In genomic region chr11:87384551-87384950, GRCm38 (mm10) we compare ENCODE assay signal across 16 mouse cellular contexts. TPM values are rescaled to one million over a fixed set of nuclear protein-coding genes. Genes with fewer than 3 reads are reported as not detected.
"Had no signal": no experiment of that assay in that cellular context is flagged by ENCODE, and none has a peak within 500 bp of the region (broad histone marks: within the 10 kb centered on the region; RNA-seq: fewer than 3 reads in every experiment).

No protein-coding gene starts in this region.

- DNase-seq: lung, adult 18-20 months; lung, embryonic 14.5 days; lung, postnatal 10 days; lung, postnatal 4 days; midbrain, embryonic 14.5 days; retina, postnatal 1 day; right cerebral cortex, adult 18-20 months; right cerebral cortex, postnatal 25 days; right cerebral cortex, postnatal 4 days; spleen, adult 18-20 months; thymus, adult 18-20 months; thymus, postnatal 14 days; thymus, postnatal 4 days had no signal

RNA-seq across cellular contexts. Expression of gene Tex14, which starts 20.3 kb away (rescaled TPM):
- total RNA-seq: megakaryocyte-erythroid progenitor cell, adult 5-6 weeks had no signal
- polyA plus RNA-seq: midbrain, embryonic 10.5 days; stomach, embryonic 14.5 days had no signal
